Mouse (Mus musculus): ENCODE data around the gene Heatr9. TPM values are rescaled to one million over a fixed set of nuclear protein-coding genes. Genes with fewer than 3 reads are reported as not detected.

The Heatr9 gene
- polyA plus RNA-seq, 1 experiment from 2014 or later, result not detected

DNA sequence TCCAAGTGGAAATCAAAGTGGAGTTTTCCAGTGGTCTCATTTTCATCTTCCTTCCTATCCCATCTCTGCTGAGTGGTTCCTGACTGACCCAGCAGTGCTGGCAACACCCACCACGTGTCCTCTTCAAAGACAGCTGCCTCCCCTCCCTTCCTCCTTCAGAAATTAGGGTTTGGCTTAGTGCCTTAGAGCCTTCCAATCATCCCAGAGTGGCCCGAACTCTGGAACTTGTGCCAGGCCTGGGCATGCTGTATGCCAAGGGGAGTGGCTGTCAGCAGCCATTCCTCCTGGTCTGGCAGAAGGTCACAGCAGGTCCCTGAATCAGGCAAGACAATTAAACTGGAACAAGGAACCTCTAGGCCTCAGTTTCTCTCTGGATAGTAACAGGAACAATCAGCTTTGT is 56.0 kb downstream of the Heatr9 start:
- 21% methylated on average over 2 of the region's 2 CpGs for WGBS
- H3K27me3 ChIP-seq, result peaks cover 37% of the 10 kb centered on the region
- peak; percentile 60 for ATAC-seq (ENCODE audit: low FRiP score, low read depth)

DNA sequence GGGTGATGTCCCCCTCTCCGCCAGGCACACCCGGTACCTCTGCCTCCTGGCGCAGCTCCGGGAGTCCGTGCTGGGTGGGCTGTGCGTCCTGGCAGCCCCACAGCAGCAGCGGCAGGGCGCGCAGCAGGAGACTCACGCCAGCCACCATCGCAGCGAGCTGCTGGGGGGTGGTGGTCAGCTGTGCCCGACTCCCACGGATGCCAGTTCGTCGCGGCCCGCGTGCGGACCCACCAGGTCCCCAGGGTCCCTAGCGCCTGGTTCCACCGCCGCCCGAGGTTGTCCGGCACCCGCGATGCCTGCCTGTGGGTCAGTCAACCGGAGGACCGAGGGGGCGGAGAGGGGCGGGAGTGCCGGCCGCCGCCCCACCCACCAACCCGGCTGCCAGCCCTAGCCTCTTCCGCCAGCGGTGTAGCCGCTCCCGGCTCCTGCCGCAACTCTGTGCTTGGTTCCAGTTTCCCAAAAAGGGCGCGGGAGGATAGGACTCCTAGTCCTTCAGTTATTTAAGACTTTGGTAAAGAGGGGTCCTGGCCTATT is 59.2 kb downstream of the Heatr9 start, which contains the start of gene Mmp28:
TSS of gene Mmp28 (minus strand) at position 361 of the 534 bp plus-strand sequence.
- H3K27ac ChIP-seq (replicated peaks), result 0 out of 2 replicates have a peak within 1 kb of the TSS, but pooled peaks have one; percentile 16
- peaks cover 32% of the 10 kb centered on the region for H3K27me3 ChIP-seq
- 0% methylated on average over 41 of the region's 42 CpGs for WGBS
- H3K4me1 ChIP-seq (replicated peaks), result peaks cover 28% of the 10 kb centered on the region
- H3K36me3 ChIP-seq, result no peaks in the 10 kb centered on the region
- ATAC-seq (ENCODE audit: low FRiP score, low read depth), result peak; percentile 50; the same call in 1 of the 2 replicates
- no peaks in the 10 kb centered on the region for H3K9me3 ChIP-seq
- H3K4me2 ChIP-seq, result peak within 1 kb of the TSS; percentile 96
- peak within 1 kb of the TSS; percentile 68 for H3K9ac ChIP-seq
- H3K4me3 ChIP-seq, result peak within 1 kb of the TSS; percentile 61

More for the DNA sequence above, 56.0 kb downstream of the Heatr9 start:
- H3K9me3 ChIP-seq, result no peaks in the 10 kb centered on the region
- H3K9ac ChIP-seq, result no peak overlapping the region
- H3K4me1 ChIP-seq (replicated peaks), result peaks cover 28% of the 10 kb centered on the region
- H3K27ac ChIP-seq (replicated peaks), result peak overlapping the region; percentile 61
- H3K4me3 ChIP-seq, result no peak overlapping the region
- H3K4me2 ChIP-seq, result no peak overlapping the region
- no peaks in the 10 kb centered on the region for H3K36me3 ChIP-seq

Other genes with a start within 250 kb of the Heatr9 start
- 0.07 and 0.09 TPM in 2 replicates for gene Slfn14, start 235.4 kb downstream of the Heatr9 start, polyA plus RNA-seq (2015; fragmentation: Nextera tagmentation; extraction: Ambion mirVana)
- 111 and 117 TPM in 2 replicates for gene Ap2b1, start 223.2 kb downstream of the Heatr9 start, polyA plus RNA-seq (2015; fragmentation: Nextera tagmentation; extraction: Ambion mirVana)
- 15.6 and 15.9 TPM in 2 replicates for gene Pex12, start 219.6 kb downstream of the Heatr9 start, polyA plus RNA-seq (2015; fragmentation: Nextera tagmentation; extraction: Ambion mirVana)
- 44.2 and 48.6 TPM in 2 replicates for gene Rasl10b, start 113.0 kb downstream of the Heatr9 start, polyA plus RNA-seq (2015; fragmentation: Nextera tagmentation; extraction: Ambion mirVana)
- gene Gas2l2, start 92.7 kb downstream of the Heatr9 start, polyA plus RNA-seq (2015; fragmentation: Nextera tagmentation; extraction: Ambion mirVana), result 0.41 and 0.91 TPM in 2 replicates
- gene 1700020L24Rik, start 84.5 kb downstream of the Heatr9 start, polyA plus RNA-seq (2015; fragmentation: Nextera tagmentation; extraction: Ambion mirVana), result 0.42 and 0.78 TPM in 2 replicates
- gene Mmp28, start 59.1 kb downstream of the Heatr9 start, polyA plus RNA-seq (2015; fragmentation: Nextera tagmentation; extraction: Ambion mirVana), result 4.2 TPM in 2 replicates
- 9.9 and 12.2 TPM in 2 replicates for gene Taf15, start 49.1 kb downstream of the Heatr9 start, polyA plus RNA-seq (2015; fragmentation: Nextera tagmentation; extraction: Ambion mirVana)
- 1.3 TPM in 1 of 2 replicates, not detected in the other for gene Ccl5, start 8.3 kb upstream of the Heatr9 start, polyA plus RNA-seq (2015; fragmentation: Nextera tagmentation; extraction: Ambion mirVana)
- 3.0 and 3.9 TPM in 2 replicates for gene Ccl9, start 56.5 kb upstream of the Heatr9 start, polyA plus RNA-seq (2015; fragmentation: Nextera tagmentation; extraction: Ambion mirVana)
- 2.7 and 4.6 TPM in 2 replicates for gene Ccl6, start 70.9 kb upstream of the Heatr9 start, polyA plus RNA-seq (2015; fragmentation: Nextera tagmentation; extraction: Ambion mirVana)
- not detected in 2 replicates for gene Rpl9-ps1, start 123.4 kb upstream of the Heatr9 start, polyA plus RNA-seq (2015; fragmentation: Nextera tagmentation; extraction: Ambion mirVana)
- 0.94 and 1.8 TPM in 2 replicates for gene Ccl3, start 127.2 kb upstream of the Heatr9 start, polyA plus RNA-seq (2015; fragmentation: Nextera tagmentation; extraction: Ambion mirVana)
- 0.80 and 2.0 TPM in 2 replicates for gene Ccl4, start 140.4 kb upstream of the Heatr9 start, polyA plus RNA-seq (2015; fragmentation: Nextera tagmentation; extraction: Ambion mirVana)
- gene Wfdc17, start 181.8 kb upstream of the Heatr9 start, polyA plus RNA-seq (2015; fragmentation: Nextera tagmentation; extraction: Ambion mirVana), result 1.00 and 1.0 TPM in 2 replicates
- not detected in 2 replicates for gene Wfdc18, start 186.8 kb upstream of the Heatr9 start, polyA plus RNA-seq (2015; fragmentation: Nextera tagmentation; extraction: Ambion mirVana)
- gene Wfdc21, start 224.8 kb upstream of the Heatr9 start, polyA plus RNA-seq (2015; fragmentation: Nextera tagmentation; extraction: Ambion mirVana), result not detected in 2 replicates
- gene Heatr6, start 231.5 kb upstream of the Heatr9 start, polyA plus RNA-seq (2015; fragmentation: Nextera tagmentation; extraction: Ambion mirVana), result 31.3 and 32.7 TPM in 2 replicates